Mouse (Mus musculus): ENCODE data around the gene Zfp94. TPM values are rescaled to one million over a fixed set of nuclear protein-coding genes. Genes with fewer than 3 reads are reported as not detected.

The Zfp94 gene
- 1.7 TPM in 2 replicates for polyA plus RNA-seq (2015; fragmentation: Nextera tagmentation; extraction: Ambion mirVana)

- H3K36me3 ChIP-seq (replicated peaks): no peaks in the 10 kb centered on the region
- peak within 1 kb of the TSS; percentile 71 for H3K4me3 ChIP-seq (replicated peaks)
- H3K4me2 ChIP-seq: peak within 1 kb of the TSS; percentile 88
- WGBS (ENCODE audit: insufficient replicate concordance): under 1% methylated on average over 33 of the region's 33 CpGs
- peak within 1 kb of the TSS; percentile 62 for H3K9ac ChIP-seq
- no peaks in the 10 kb centered on the region for H3K27me3 ChIP-seq
- H3K9me3 ChIP-seq (replicated peaks): no peaks in the 10 kb centered on the region
- peak; percentile 91 for ATAC-seq (ENCODE audit: insufficient read depth)
- peaks cover 14% of the 10 kb centered on the region for H3K4me1 ChIP-seq (replicated peaks)
- peak within 1 kb of the TSS; percentile 74 for H3K27ac ChIP-seq (replicated peaks)
Measured at GRCm38 (mm10) chr7:24316567-24317092, at the start of gene Zfp94. TSS of gene Zfp94 (minus strand) at chr7:24316666.

- peaks cover 10% of the 10 kb centered on the region; the same call in 1 of the 2 replicates for H3K27me3 ChIP-seq
- 69% methylated on average over 5 of the region's 5 CpGs for WGBS (ENCODE audit: insufficient replicate concordance)
- peaks cover 69% of the 10 kb centered on the region for H3K4me1 ChIP-seq (replicated peaks)
- peak overlapping the region; percentile 46 for H3K4me2 ChIP-seq
- no peak for ATAC-seq (ENCODE audit: insufficient read depth)
- H3K9me3 ChIP-seq (replicated peaks): no peaks in the 10 kb centered on the region
- H3K9ac ChIP-seq: peak overlapping the region; percentile 45
- H3K4me3 ChIP-seq (replicated peaks): no peak overlapping the region
- H3K27ac ChIP-seq (replicated peaks): peak overlapping the region; percentile 98
- H3K36me3 ChIP-seq (replicated peaks): no peaks in the 10 kb centered on the region
Measured at GRCm38 (mm10) chr7:24365258-24366014, 49.0 kb upstream of the Zfp94 start.

GRCm38 (mm10) chr7:24364827-24365226, 48.4 kb upstream of the Zfp94 start:
- peaks cover 64% of the 10 kb centered on the region for H3K4me1 ChIP-seq (replicated peaks)
- no peak overlapping the region for H3K4me3 ChIP-seq (replicated peaks)
- H3K4me2 ChIP-seq: peak overlapping the region; percentile 46
- no peaks in the 10 kb centered on the region for H3K36me3 ChIP-seq (replicated peaks)
- H3K9me3 ChIP-seq (replicated peaks): no peaks in the 10 kb centered on the region
- peaks cover 10% of the 10 kb centered on the region; the same call in 1 of the 2 replicates for H3K27me3 ChIP-seq
- H3K27ac ChIP-seq (replicated peaks): peak overlapping the region; percentile 98
- 19% methylated on average over 10 of the region's 10 CpGs for WGBS (ENCODE audit: insufficient replicate concordance)
- H3K9ac ChIP-seq: peak overlapping the region; percentile 45
- ATAC-seq (ENCODE audit: insufficient read depth): peak; percentile 47

- H3K4me1 ChIP-seq (replicated peaks): peaks cover 48% of the 10 kb centered on the region
- H3K4me2 ChIP-seq: no peak overlapping the region
- H3K27me3 ChIP-seq: peaks cover 10% of the 10 kb centered on the region; the same call in 1 of the 2 replicates
- H3K27ac ChIP-seq (replicated peaks): no peak overlapping the region
- WGBS (ENCODE audit: insufficient replicate concordance): 12% methylated on average over 7 of the region's 7 CpGs
- H3K4me3 ChIP-seq (replicated peaks): no peak overlapping the region
- H3K9ac ChIP-seq: no peak overlapping the region; the same call in 1 of the 2 replicates
- no peaks in the 10 kb centered on the region for H3K36me3 ChIP-seq (replicated peaks)
- ATAC-seq (ENCODE audit: insufficient read depth): no peak
- H3K9me3 ChIP-seq (replicated peaks): no peaks in the 10 kb centered on the region
Measured at GRCm38 (mm10) chr7:24363228-24363627, 46.8 kb upstream of the Zfp94 start.

- no peak for ATAC-seq (ENCODE audit: insufficient read depth)
- WGBS (ENCODE audit: insufficient replicate concordance): 52% methylated on average over 4 of the region's 4 CpGs
- no peaks in the 10 kb centered on the region for H3K36me3 ChIP-seq (replicated peaks)
- H3K27ac ChIP-seq (replicated peaks): no peak overlapping the region
- no peaks in the 10 kb centered on the region for H3K9me3 ChIP-seq (replicated peaks)
- H3K9ac ChIP-seq: no peak overlapping the region
- H3K4me3 ChIP-seq (replicated peaks): no peak overlapping the region
- peaks cover 10% of the 10 kb centered on the region; the same call in 1 of the 2 replicates for H3K27me3 ChIP-seq
- no peak overlapping the region for H3K4me2 ChIP-seq
- H3K4me1 ChIP-seq (replicated peaks): peaks cover 25% of the 10 kb centered on the region
Measured at GRCm38 (mm10) chr7:24361001-24361400, 44.5 kb upstream of the Zfp94 start.

GRCm38 (mm10) chr7:24359269-24359668, 42.8 kb upstream of the Zfp94 start:
- ATAC-seq (ENCODE audit: insufficient read depth): no peak
- H3K27ac ChIP-seq (replicated peaks): no peak overlapping the region
- no peaks in the 10 kb centered on the region for H3K9me3 ChIP-seq (replicated peaks)
- H3K4me1 ChIP-seq (replicated peaks): peaks cover 8% of the 10 kb centered on the region
- H3K4me2 ChIP-seq: no peak overlapping the region
- no peak overlapping the region for H3K4me3 ChIP-seq (replicated peaks)
- H3K27me3 ChIP-seq: peaks cover 10% of the 10 kb centered on the region; the same call in 1 of the 2 replicates
- H3K9ac ChIP-seq: no peak overlapping the region
- H3K36me3 ChIP-seq (replicated peaks): no peaks in the 10 kb centered on the region
- WGBS (ENCODE audit: insufficient replicate concordance): 15% methylated on average over 9 of the region's 9 CpGs

GRCm38 (mm10) chr7:24357899-24358298, 41.4 kb upstream of the Zfp94 start:
- Histone ChIP-seq H3K27ac (replicated peaks) (no peak overlapping the region), H3K9ac (no peak overlapping the region), H3K4me3 (replicated peaks) (no peak overlapping the region), H3K4me1 (replicated peaks) (no peaks in the 10 kb centered on the region), H3K4me2 (no peak overlapping the region), H3K36me3 (replicated peaks) (no peaks in the 10 kb centered on the region), H3K9me3 (replicated peaks) (no peaks in the 10 kb centered on the region), H3K27me3 (peaks cover 7% of the 10 kb centered on the region; the same call in 1 of the 2 replicates)
- 40% methylated on average over 4 of the region's 4 CpGs for WGBS (ENCODE audit: insufficient replicate concordance)
- ATAC-seq (ENCODE audit: insufficient read depth): no peak

GRCm38 (mm10) chr7:24356081-24356480, 39.6 kb upstream of the Zfp94 start:
- no peaks in the 10 kb centered on the region for H3K4me1 ChIP-seq (replicated peaks)
- no peak overlapping the region for H3K4me2 ChIP-seq
- WGBS (ENCODE audit: insufficient replicate concordance): 61% methylated on average over 10 of the region's 10 CpGs
- ATAC-seq (ENCODE audit: insufficient read depth): no peak
- no peak overlapping the region for H3K9ac ChIP-seq
- no peaks in the 10 kb centered on the region for H3K9me3 ChIP-seq (replicated peaks)
- H3K27ac ChIP-seq (replicated peaks): no peak overlapping the region
- H3K27me3 ChIP-seq: 0 out of 2 replicates have a peak, but pooled peaks cover 5% of the 10 kb centered on the region
- H3K36me3 ChIP-seq (replicated peaks): no peaks in the 10 kb centered on the region
- no peak overlapping the region for H3K4me3 ChIP-seq (replicated peaks)

GRCm38 (mm10) chr7:24355646-24356045, 39.2 kb upstream of the Zfp94 start:
- no peak overlapping the region for H3K4me2 ChIP-seq
- H3K9me3 ChIP-seq (replicated peaks): no peaks in the 10 kb centered on the region
- H3K27me3 ChIP-seq: 0 out of 2 replicates have a peak, but pooled peaks cover 5% of the 10 kb centered on the region
- H3K4me1 ChIP-seq (replicated peaks): no peaks in the 10 kb centered on the region
- no peak overlapping the region for H3K27ac ChIP-seq (replicated peaks)
- H3K9ac ChIP-seq: no peak overlapping the region
- WGBS (ENCODE audit: insufficient replicate concordance): 61% methylated on average over 6 of the region's 6 CpGs
- no peak for ATAC-seq (ENCODE audit: insufficient read depth)
- no peaks in the 10 kb centered on the region for H3K36me3 ChIP-seq (replicated peaks)
- H3K4me3 ChIP-seq (replicated peaks): no peak overlapping the region

- Histone ChIP-seq H3K9ac (no peak within 1 kb of the TSS), H3K27ac (replicated peaks) (no peak within 1 kb of the TSS), H3K27me3 (peaks cover 10% of the 10 kb centered on the region; the same call in 1 of the 2 replicates), H3K4me3 (replicated peaks) (no peak within 1 kb of the TSS), H3K36me3 (replicated peaks) (no peaks in the 10 kb centered on the region), H3K9me3 (replicated peaks) (no peaks in the 10 kb centered on the region), H3K4me1 (replicated peaks) (no peaks in the 10 kb centered on the region), H3K4me2 (no peak within 1 kb of the TSS)
- 26% methylated on average over 6 of the region's 6 CpGs for WGBS (ENCODE audit: insufficient replicate concordance)
- no peak for ATAC-seq (ENCODE audit: insufficient read depth)
Measured at GRCm38 (mm10) chr7:24348896-24349295, 32.4 kb upstream of the Zfp94 start, which contains the start of gene Lypd5. TSS of gene Lypd5 (plus strand) at chr7:24349196.

GRCm38 (mm10) chr7:24346444-24346843, 30.0 kb upstream of the Zfp94 start:
- H3K9ac ChIP-seq: no peak overlapping the region
- 50% methylated on average over 5 of the region's 5 CpGs for WGBS (ENCODE audit: insufficient replicate concordance)

More at GRCm38 (mm10) chr7:24346444-24346843, 30.0 kb upstream of the Zfp94 start:
- ATAC-seq (ENCODE audit: insufficient read depth): no peak
- no peak overlapping the region for H3K4me3 ChIP-seq (replicated peaks)
- no peak overlapping the region for H3K4me2 ChIP-seq
- H3K4me1 ChIP-seq (replicated peaks): no peaks in the 10 kb centered on the region
- H3K27ac ChIP-seq (replicated peaks): no peak overlapping the region
- H3K9me3 ChIP-seq (replicated peaks): no peaks in the 10 kb centered on the region
- peaks cover 5% of the 10 kb centered on the region; the same call in 1 of the 2 replicates for H3K27me3 ChIP-seq
- no peaks in the 10 kb centered on the region for H3K36me3 ChIP-seq (replicated peaks)

All from liver, embryonic 15.5 days (tissue).